Mouse (Mus musculus) ES-E14 (cell line): ENCODE measurements around the gene Smco3. TPM values are rescaled to one million over a fixed set of nuclear protein-coding genes. Genes with fewer than 3 reads are reported as not detected.

Experiments
- DNase-seq: peaks from one replicate; pipeline ENCODE4 v3.0.0-alpha.2; 2013; ENCODE audit warnings: low read depth, low spot score
- H3K27ac ChIP-seq: 2 replicates; pipeline ENCODE4 v1.5.1; 2012; ENCODE audit warnings: low read depth, mild to moderate bottlenecking, low read length, moderate library complexity, mixed read lengths; ENCODE audit not compliant: poor library complexity, insufficient read depth, severe bottlenecking
- H3K36me3 ChIP-seq: 2 replicates; pipeline ENCODE4 v1.6.1; 2012; ENCODE audit warnings: mild to moderate bottlenecking, low read length, moderate library complexity, mixed read lengths; ENCODE audit not compliant: control insufficient read depth, poor library complexity, insufficient read depth, severe bottlenecking
- H3K4me1 ChIP-seq, 2 experiments: fragments of 150-350 bp in 1 of 2; sonication (generic) in 1 of 2; 2 replicates each; pipeline ENCODE4 v1.6.1; 2012; ENCODE audit warnings: low read length in 2 of 2, mild to moderate bottlenecking in 1 of 2, mixed read lengths in 1 of 2; ENCODE audit not compliant: control insufficient read depth in 2 of 2, insufficient read depth in 2 of 2, poor library complexity in 1 of 2
- H3K4me3 ChIP-seq, 2 experiments: fragments of 150-350 bp in 1 of 2; sonication (generic) in 1 of 2; 2 replicates each; pipeline ENCODE4 v1.5.1; 2012; ENCODE audit warnings: low read length in 2 of 2, low read depth in 1 of 2, mild to moderate bottlenecking in 1 of 2, mixed read lengths in 1 of 2; ENCODE audit not compliant: insufficient read depth in 1 of 2, poor library complexity in 1 of 2, severe bottlenecking in 1 of 2
- H3K9ac ChIP-seq: 2 replicates; pipeline ENCODE4 v1.6.1; 2012; ENCODE audit warnings: low read depth, mild to moderate bottlenecking, low read length, mixed read lengths; ENCODE audit not compliant: poor library complexity, insufficient read depth, severe bottlenecking
- H3K9me3 ChIP-seq: fragments of 150-350 bp; sonication (generic); 2 replicates; pipeline ENCODE4 v1.6.1; 2012; ENCODE audit warnings: low read depth, mild to moderate bottlenecking, low read length; ENCODE audit not compliant: control insufficient read depth, insufficient read depth
- CHD2 ChIP-seq: IDR thresholded peaks from 2 replicates; pipeline ENCODE4 v1.6.1; 2014; ENCODE audit warnings: mild to moderate bottlenecking, low read depth, low read length, inconsistent platforms
- HCFC1 ChIP-seq: IDR thresholded peaks from 2 replicates; pipeline ENCODE4 v1.6.1; 2012; ENCODE audit warnings: low read length, inconsistent platforms, borderline replicate concordance; ENCODE audit not compliant: insufficient read depth
- MAFK ChIP-seq: IDR thresholded peaks from 2 replicates; pipeline ENCODE4 v1.6.1; 2014; ENCODE audit warnings: mild to moderate bottlenecking, low read depth, low read length, inconsistent platforms; ENCODE audit not compliant: insufficient read depth
- ZC3H11A ChIP-seq: IDR thresholded peaks from 2 replicates; pipeline ENCODE4 v1.6.1; 2012; ENCODE audit warnings: low read depth, mild to moderate bottlenecking, inconsistent platforms, low read length, borderline replicate concordance
- ZNF384 ChIP-seq: IDR thresholded peaks from 2 replicates; pipeline ENCODE4 v1.6.1; 2012; ENCODE audit warnings: low read depth, low read length, inconsistent platforms
- in situ Hi-C, 2 experiments: fragments of 600-800 bp; cut with MboI; formaldehyde crosslinking; loops; one replicate each; pipeline ENCODE4 v1.15.1; 2025; ENCODE audit warnings: low sequenced_read_pairs in 2 of 2, inconsistent platforms in 1 of 2; ENCODE audit not compliant: unreplicated experiment in 2 of 2
- total RNA-seq: library from RNA; depleted of rRNA; stranded (reverse); fragments of 300-350 nt; gene quantifications from 2 replicates; pipeline ENCODE4 v1.2.3, GENCODE M21; 2012

The Smco3 gene
- total RNA-seq, 1 experiment: not detected

- Histone ChIP-seq H3K4me1 (peaks cover 0 to 3% of the 10 kb centered on the region in 2 experiments; a peak in 1 of 4 replicates), H3K9me3 (no peaks in the 10 kb centered on the region), H3K36me3 (no peaks in the 10 kb centered on the region), H3K4me3 (no peak overlapping the region), H3K9ac (no peak overlapping the region), H3K27ac (no peak overlapping the region)
- TF ChIP-seq MAFK (no peak), CHD2 (no peak), ZNF384 (no peak), HCFC1 (no peak), ZC3H11A (no peak)
- in situ Hi-C loops: no loop called here
- DNase-seq: no peak
These were observed 10.6 kb upstream of the Smco3 start for GRCm38 (mm10) chr6:136845706-136846480.

DNA sequence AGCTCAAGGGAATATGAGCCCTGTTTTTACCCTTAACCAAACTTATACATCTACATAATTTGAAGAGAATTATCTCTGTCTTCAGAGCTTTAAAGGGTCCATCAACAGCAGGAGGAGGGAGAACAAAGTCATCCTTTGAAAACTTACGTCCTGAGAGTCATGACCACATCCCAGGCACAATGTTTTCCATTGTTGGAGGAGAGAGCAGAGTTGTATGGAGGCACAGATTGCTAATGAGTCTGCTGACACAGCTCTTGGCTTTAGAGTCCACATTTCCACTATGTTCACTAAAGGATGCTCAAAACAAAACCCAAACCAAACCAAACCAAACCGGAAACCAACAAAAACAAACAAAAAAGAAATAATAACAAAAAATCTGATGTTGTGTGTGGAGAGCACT lies 9.7 kb upstream of the Smco3 start:
- H3K9me3 ChIP-seq: no peaks in the 10 kb centered on the region
- no peak overlapping the region for H3K9ac ChIP-seq
- peaks cover 0 to 3% of the 10 kb centered on the region in 2 experiments; a peak in 1 of 4 replicates for H3K4me1 ChIP-seq
- in situ Hi-C loops: no loop called here
- no peak for DNase-seq
- TF ChIP-seq HCFC1: no peak
- TF ChIP-seq ZNF384: no peak
- no peak for TF ChIP-seq ZC3H11A
- TF ChIP-seq CHD2: no peak
- TF ChIP-seq MAFK: no peak
- H3K36me3 ChIP-seq: no peaks in the 10 kb centered on the region
- H3K27ac ChIP-seq: no peak overlapping the region
- H3K4me3 ChIP-seq: no peak overlapping the region

DNA sequence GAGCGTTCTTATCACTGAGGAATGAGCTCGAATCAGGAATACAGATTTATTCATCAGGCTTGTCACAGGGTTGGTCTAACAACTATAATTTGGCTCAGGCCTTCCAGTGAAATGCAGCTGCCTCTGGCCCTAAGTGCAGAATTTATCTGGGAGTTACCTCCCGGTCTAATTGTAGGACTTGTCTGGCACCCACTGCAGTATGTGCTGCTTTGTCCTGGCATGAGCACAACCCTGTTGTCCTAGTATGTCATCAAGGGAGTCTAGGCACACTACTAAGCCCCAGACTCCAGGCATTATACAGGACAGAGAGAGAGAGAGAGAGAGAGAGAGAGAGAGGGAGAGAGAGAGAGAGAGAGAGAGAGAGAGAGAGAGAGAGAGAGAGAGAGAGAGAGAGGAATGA lies 2.1 kb upstream of the Smco3 start:
- TF ChIP-seq ZNF384 (no peak), ZC3H11A (no peak), HCFC1 (no peak), MAFK (no peak), CHD2 (no peak)
- DNase-seq: no peak
- no peaks in the 10 kb centered on the region for H3K4me1 ChIP-seq
- H3K4me3 ChIP-seq: no peak overlapping the region
- H3K9ac ChIP-seq: no peak overlapping the region
- H3K9me3 ChIP-seq: no peaks in the 10 kb centered on the region
- H3K36me3 ChIP-seq: no peaks in the 10 kb centered on the region
- in situ Hi-C loops: no loop called here
- no peak overlapping the region for H3K27ac ChIP-seq

DNA sequence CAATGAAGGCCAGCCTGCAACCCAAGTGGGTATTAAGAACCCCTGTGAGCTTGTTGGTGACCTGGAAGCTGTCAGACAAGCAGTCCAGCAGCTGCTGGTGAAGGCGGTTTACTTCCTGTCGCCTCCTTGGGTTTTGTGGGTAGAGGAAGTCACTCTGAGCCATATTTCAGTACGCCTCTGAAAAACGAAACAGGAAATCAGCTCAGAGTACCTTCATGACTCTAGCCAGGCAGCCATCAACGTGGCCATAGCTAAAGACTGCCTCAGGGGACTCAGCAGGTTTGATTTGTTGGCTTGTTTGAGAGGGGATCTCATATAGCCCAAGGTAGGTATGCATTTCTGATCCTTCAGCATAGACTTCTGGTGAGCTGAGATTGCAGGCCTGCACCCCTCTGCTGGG lies 3.5 kb downstream of the Smco3 start:
- in situ Hi-C loops: no loop called here
- TF ChIP-seq ZC3H11A (no peak), MAFK (no peak), ZNF384 (no peak), HCFC1 (no peak), CHD2 (no peak)
- Histone ChIP-seq H3K4me3 (no peak overlapping the region), H3K9ac (no peak overlapping the region), H3K36me3 (no peaks in the 10 kb centered on the region), H3K9me3 (no peaks in the 10 kb centered on the region), H3K27ac (no peak overlapping the region), H3K4me1 (no peaks in the 10 kb centered on the region; a peak in 1 of 4 replicates)
- no peak for DNase-seq

GRCm38 (mm10) chr6:136828681-136829080 lies 6.6 kb downstream of the Smco3 start:
- in situ Hi-C loops: no loop called here
- no peak for DNase-seq
- H3K4me3 ChIP-seq: peak overlapping the region; percentile 78 to 86
- H3K9me3 ChIP-seq: no peaks in the 10 kb centered on the region
- H3K27ac ChIP-seq: peak overlapping the region; percentile 38; the same call in 1 of the 2 replicates
- H3K4me1 ChIP-seq: peaks cover 0 to 3% of the 10 kb centered on the region in 2 experiments; a peak in 2 of 4 replicates
- H3K36me3 ChIP-seq: peaks cover 6% of the 10 kb centered on the region
- peak overlapping the region; percentile 84; the same call in 1 of the 2 replicates for H3K9ac ChIP-seq
- TF ChIP-seq CHD2: no peak
- TF ChIP-seq MAFK: no peak
- TF ChIP-seq ZC3H11A: no peak
- TF ChIP-seq HCFC1: no peak
- TF ChIP-seq ZNF384: no peak
